Mouse (Mus musculus): ENCODE results near the gene Zfp978. TPM values are rescaled to one million over a fixed set of nuclear protein-coding genes. Genes with fewer than 3 reads are reported as not detected.
"Not testable (repeated sequence)": the region's sequence is repeated elsewhere in the genome, so short reads cannot be mapped to it uniquely, and the experiment has no call there.

Gene Zfp978
- polyA plus RNA-seq, 1 experiment from 2014 or later, result not detected

GRCm38 (mm10) chr4:147340236-147340635, 20.9 kb upstream of the Zfp978 start:
- not testable (repeated sequence) for H3K4me1 ChIP-seq (ENCODE audit: insufficient read depth, low read depth, low read length); H3K27ac ChIP-seq (ENCODE audit: low read length); H3K4me3 ChIP-seq (ENCODE audit: low read depth, low read length); ATAC-seq; H3K9ac ChIP-seq (replicated peaks; ENCODE audit: low read depth); DNase-seq (ENCODE audit: low spot score); H3K4me2 ChIP-seq (replicated peaks; ENCODE audit: low read depth, low read length); H3K36me3 ChIP-seq (ENCODE audit: insufficient read depth, low read length); H3K27me3 ChIP-seq (replicated peaks; ENCODE audit: insufficient read depth, low read length)
- peaks cover 49% of the 10 kb centered on the region for H3K9me3 ChIP-seq (ENCODE audit: low read length)
- WGBS, result 61% methylated on average over 3 of the region's 3 CpGs

DNA sequence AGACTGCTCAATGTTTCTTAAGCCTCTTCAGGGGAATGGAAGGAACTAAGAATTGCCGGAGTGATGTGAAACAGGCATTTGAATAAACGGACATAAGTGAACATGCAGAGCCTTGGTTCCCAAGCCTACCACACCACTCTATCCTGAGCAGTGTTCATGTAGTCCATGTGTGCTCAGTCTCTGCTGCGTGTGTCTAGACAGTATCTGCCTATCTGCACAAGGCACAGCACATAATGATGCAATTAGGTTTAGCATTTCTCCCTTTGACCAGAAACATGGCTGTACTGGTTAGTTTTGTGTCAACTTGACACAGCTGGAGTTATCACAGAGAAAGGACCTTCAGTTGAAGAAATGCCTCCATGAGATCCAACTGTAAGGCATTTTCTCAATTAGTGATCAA, 20.2 kb upstream of the Zfp978 start:
- not testable (repeated sequence) for H3K4me3 ChIP-seq (ENCODE audit: low read depth, low read length); H3K9ac ChIP-seq (replicated peaks; ENCODE audit: low read depth); H3K27me3 ChIP-seq (replicated peaks; ENCODE audit: insufficient read depth, low read length); H3K27ac ChIP-seq (ENCODE audit: low read length); ATAC-seq; H3K4me1 ChIP-seq (ENCODE audit: insufficient read depth, low read depth, low read length); H3K4me2 ChIP-seq (replicated peaks; ENCODE audit: low read depth, low read length); H3K36me3 ChIP-seq (ENCODE audit: insufficient read depth, low read length); DNase-seq (ENCODE audit: low spot score)
- peaks cover 42% of the 10 kb centered on the region for H3K9me3 ChIP-seq (ENCODE audit: low read length)
- WGBS, result 85% methylated on average over 3 of the region's 3 CpGs

DNA sequence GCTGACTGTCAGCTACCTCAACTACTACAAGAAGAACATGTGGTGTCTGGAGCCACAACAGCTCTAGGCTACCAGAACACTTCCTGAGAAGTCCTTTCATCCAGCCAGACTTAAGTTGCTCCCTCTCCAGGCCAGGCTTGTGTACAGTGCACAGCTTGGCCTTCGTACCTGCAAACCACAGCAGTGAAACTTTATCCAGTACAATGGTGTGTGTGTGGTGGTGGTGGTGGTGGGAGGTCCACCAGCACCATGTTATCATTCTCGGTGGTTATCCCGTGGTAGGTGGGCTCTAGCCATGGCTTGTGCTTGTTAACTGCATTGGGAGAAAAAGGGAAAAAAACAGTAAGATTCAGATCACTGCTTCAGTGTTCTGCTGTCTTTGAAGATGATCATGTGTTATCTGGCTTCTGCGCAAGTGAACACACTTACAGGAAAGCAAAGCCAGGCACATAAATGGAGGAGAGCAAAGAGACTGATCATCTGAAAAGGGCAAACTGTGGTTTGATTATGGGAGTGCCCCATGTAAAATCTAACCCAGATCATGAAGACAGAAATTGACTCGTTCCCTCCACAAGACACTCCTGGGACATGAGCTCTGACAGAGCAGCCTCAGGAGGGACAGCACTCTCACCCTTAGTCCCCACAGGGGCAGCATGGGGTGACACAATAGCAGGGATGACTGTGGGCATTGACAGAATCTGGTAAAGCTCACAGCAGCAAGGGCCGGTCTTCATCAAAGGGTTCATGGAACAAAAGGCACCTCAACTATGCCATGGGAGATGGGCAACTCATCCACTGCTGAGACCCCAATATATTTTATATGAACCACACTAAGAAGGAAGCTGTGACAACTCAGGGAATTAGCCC, 17.8 kb upstream of the Zfp978 start:
- peaks cover 24% of the 10 kb centered on the region for H3K9me3 ChIP-seq (ENCODE audit: low read length)
- H3K36me3 ChIP-seq (ENCODE audit: insufficient read depth, low read length); H3K27me3 ChIP-seq (replicated peaks; ENCODE audit: insufficient read depth, low read length); H3K27ac ChIP-seq (ENCODE audit: low read length); H3K4me3 ChIP-seq (ENCODE audit: low read depth, low read length); H3K9ac ChIP-seq (replicated peaks; ENCODE audit: low read depth); H3K4me2 ChIP-seq (replicated peaks; ENCODE audit: low read depth, low read length); H3K4me1 ChIP-seq (ENCODE audit: insufficient read depth, low read depth, low read length); DNase-seq (ENCODE audit: low spot score): not testable (repeated sequence)
- 75% methylated on average over 6 of the region's 6 CpGs for WGBS
- peak; percentile 76 for ATAC-seq

GRCm38 (mm10) chr4:147345061-147345554, 16.0 kb upstream of the Zfp978 start:
- DNase-seq (ENCODE audit: low spot score); H3K27ac ChIP-seq (ENCODE audit: low read length); H3K4me3 ChIP-seq (ENCODE audit: low read depth, low read length); H3K9ac ChIP-seq (replicated peaks; ENCODE audit: low read depth); H3K4me1 ChIP-seq (ENCODE audit: insufficient read depth, low read depth, low read length); H3K4me2 ChIP-seq (replicated peaks; ENCODE audit: low read depth, low read length); ATAC-seq; H3K36me3 ChIP-seq (ENCODE audit: insufficient read depth, low read length); H3K27me3 ChIP-seq (replicated peaks; ENCODE audit: insufficient read depth, low read length): not testable (repeated sequence)
- 78% methylated on average over 2 of the region's 2 CpGs for WGBS
- H3K9me3 ChIP-seq (ENCODE audit: low read length), result peaks cover 31% of the 10 kb centered on the region

DNA sequence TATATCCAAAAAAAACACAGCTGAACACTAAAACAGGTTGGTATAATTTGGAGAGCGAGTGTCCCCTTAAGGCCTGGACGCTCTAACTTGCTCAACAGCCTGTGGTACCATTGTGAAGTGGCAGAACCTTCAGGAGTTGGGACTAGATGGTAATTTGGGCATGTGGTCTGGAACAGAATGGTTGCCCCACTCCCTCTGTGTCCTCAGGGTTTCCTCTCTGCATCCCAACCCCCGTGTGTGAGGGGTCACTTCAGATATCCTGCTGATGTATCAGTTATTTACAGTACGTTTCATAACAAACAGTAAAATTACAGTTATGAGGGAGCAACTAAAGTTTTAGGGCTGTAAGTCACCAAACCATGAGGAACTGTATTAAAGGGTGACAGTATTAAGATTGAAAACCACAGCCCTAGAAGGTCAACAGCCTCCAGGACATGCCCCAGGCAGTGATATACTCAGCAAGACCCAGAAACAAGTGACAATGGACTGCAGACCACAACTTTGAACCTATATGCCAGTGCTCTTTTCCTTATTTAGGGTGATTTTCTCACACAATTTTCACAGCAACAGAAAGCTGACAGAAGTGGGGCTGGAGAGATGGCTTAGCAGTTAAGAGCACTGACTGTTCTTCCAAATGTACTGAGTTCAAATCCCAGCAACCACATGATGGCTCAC, 14.6 kb upstream of the Zfp978 start:
- WGBS, result 58% methylated on average over 4 of the region's 4 CpGs
- not testable (repeated sequence) for H3K4me3 ChIP-seq (ENCODE audit: low read depth, low read length); H3K27ac ChIP-seq (ENCODE audit: low read length); H3K36me3 ChIP-seq (ENCODE audit: insufficient read depth, low read length); ATAC-seq; H3K9ac ChIP-seq (replicated peaks; ENCODE audit: low read depth); H3K4me2 ChIP-seq (replicated peaks; ENCODE audit: low read depth, low read length); DNase-seq (ENCODE audit: low spot score); H3K4me1 ChIP-seq (ENCODE audit: insufficient read depth, low read depth, low read length); H3K27me3 ChIP-seq (replicated peaks; ENCODE audit: insufficient read depth, low read length)
- peaks cover 36% of the 10 kb centered on the region for H3K9me3 ChIP-seq (ENCODE audit: low read length)

DNA sequence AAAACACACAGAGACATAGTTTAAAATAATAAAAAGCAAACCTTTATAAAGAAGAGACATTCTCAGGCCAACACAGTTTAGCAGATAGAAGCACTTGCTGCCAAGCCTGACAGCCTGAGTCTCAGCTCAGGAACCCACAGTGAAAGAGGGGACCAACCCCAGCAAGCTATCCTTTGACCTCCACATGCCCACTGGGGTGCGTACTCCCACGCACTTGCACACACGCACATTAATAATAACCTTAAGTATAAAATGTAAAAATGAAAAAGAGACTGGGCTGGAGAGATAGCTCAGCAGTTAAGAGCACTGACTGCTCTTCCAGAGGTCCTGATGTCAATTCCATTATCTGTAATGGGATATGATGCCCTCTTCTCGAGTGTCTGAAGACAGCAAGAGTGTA, 13.8 kb upstream of the Zfp978 start:
- not testable (repeated sequence) for H3K4me1 ChIP-seq (ENCODE audit: insufficient read depth, low read depth, low read length); H3K27ac ChIP-seq (ENCODE audit: low read length); H3K36me3 ChIP-seq (ENCODE audit: insufficient read depth, low read length); H3K9ac ChIP-seq (replicated peaks; ENCODE audit: low read depth); ATAC-seq; H3K4me2 ChIP-seq (replicated peaks; ENCODE audit: low read depth, low read length); DNase-seq (ENCODE audit: low spot score); H3K4me3 ChIP-seq (ENCODE audit: low read depth, low read length); H3K27me3 ChIP-seq (replicated peaks; ENCODE audit: insufficient read depth, low read length)
- peaks cover 36% of the 10 kb centered on the region for H3K9me3 ChIP-seq (ENCODE audit: low read length)
- WGBS, result 64% methylated on average over 4 of the region's 4 CpGs

- H3K9me3 ChIP-seq (ENCODE audit: low read length), result peaks cover 36% of the 10 kb centered on the region
- 56% methylated on average over 1 of the region's 3 CpGs for WGBS
- not testable (repeated sequence) for DNase-seq (ENCODE audit: low spot score); H3K27me3 ChIP-seq (replicated peaks; ENCODE audit: insufficient read depth, low read length); H3K9ac ChIP-seq (replicated peaks; ENCODE audit: low read depth); ATAC-seq; H3K36me3 ChIP-seq (ENCODE audit: insufficient read depth, low read length); H3K4me1 ChIP-seq (ENCODE audit: insufficient read depth, low read depth, low read length); H3K4me3 ChIP-seq (ENCODE audit: low read depth, low read length); H3K27ac ChIP-seq (ENCODE audit: low read length); H3K4me2 ChIP-seq (replicated peaks; ENCODE audit: low read depth, low read length)
These were observed 13.2 kb upstream of the Zfp978 start for GRCm38 (mm10) chr4:147347880-147348279.

GRCm38 (mm10) chr4:147348401-147348800, 12.7 kb upstream of the Zfp978 start:
- not testable (repeated sequence) for H3K27me3 ChIP-seq (replicated peaks; ENCODE audit: insufficient read depth, low read length); H3K27ac ChIP-seq (ENCODE audit: low read length); H3K4me2 ChIP-seq (replicated peaks; ENCODE audit: low read depth, low read length); DNase-seq (ENCODE audit: low spot score); H3K9ac ChIP-seq (replicated peaks; ENCODE audit: low read depth); H3K4me3 ChIP-seq (ENCODE audit: low read depth, low read length); H3K4me1 ChIP-seq (ENCODE audit: insufficient read depth, low read depth, low read length); ATAC-seq; H3K36me3 ChIP-seq (ENCODE audit: insufficient read depth, low read length)
- peaks cover 31% of the 10 kb centered on the region for H3K9me3 ChIP-seq (ENCODE audit: low read length)
- 68% methylated on average over 2 of the region's 2 CpGs for WGBS

DNA sequence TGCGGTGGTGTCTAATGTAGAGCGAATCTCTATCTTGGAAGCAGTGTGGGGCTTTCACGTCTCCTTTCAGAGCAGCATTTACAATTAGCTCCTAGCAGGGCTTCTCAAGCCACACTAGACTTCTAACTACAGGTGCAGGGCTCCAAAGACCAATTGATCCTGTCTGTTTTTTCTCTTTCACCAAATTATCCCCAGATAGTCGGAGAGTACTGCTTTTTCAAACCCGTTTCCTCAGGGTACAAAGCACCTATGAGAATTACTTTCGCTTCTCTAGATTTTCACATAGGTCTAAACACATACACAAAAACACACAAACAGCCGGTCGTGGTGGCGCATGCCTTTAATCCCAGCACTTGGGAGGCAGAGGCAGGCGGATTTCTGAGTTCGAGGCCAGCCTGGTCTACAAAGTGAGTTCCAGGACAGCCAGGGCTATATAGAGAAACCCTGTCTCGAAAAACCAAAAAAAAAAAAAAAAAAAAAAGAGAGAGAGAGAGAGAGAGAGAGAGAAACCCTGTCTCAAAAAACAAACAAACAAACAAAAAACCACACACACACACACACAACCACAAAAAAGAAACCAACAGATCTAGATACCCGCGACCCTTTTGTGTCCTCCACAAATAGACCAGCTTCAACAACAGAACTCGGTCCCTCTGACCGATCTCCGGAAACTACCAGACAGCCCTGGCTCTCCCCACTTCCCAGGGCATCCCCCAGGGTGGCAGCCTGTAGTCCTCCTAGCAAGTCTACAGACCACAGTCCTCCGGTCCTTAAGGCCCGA, 12.0 kb upstream of the Zfp978 start:
- H3K4me3 ChIP-seq (ENCODE audit: low read depth, low read length); H3K27ac ChIP-seq (ENCODE audit: low read length); ATAC-seq; DNase-seq (ENCODE audit: low spot score); H3K9ac ChIP-seq (replicated peaks; ENCODE audit: low read depth); H3K27me3 ChIP-seq (replicated peaks; ENCODE audit: insufficient read depth, low read length); H3K36me3 ChIP-seq (ENCODE audit: insufficient read depth, low read length); H3K4me1 ChIP-seq (ENCODE audit: insufficient read depth, low read depth, low read length); H3K4me2 ChIP-seq (replicated peaks; ENCODE audit: low read depth, low read length): not testable (repeated sequence)
- peaks cover 27% of the 10 kb centered on the region for H3K9me3 ChIP-seq (ENCODE audit: low read length)
- 89% methylated on average over 18 of the region's 19 CpGs for WGBS
